Mouse (Mus musculus) frontal cortex, adult 2 months (tissue): ENCODE results near the gene Klrc3. TPM values are rescaled to one million over a fixed set of nuclear protein-coding genes. Genes with fewer than 3 reads are reported as not detected.
"Not testable (repeated sequence)": the region's sequence is repeated elsewhere in the genome, so short reads cannot be mapped to it uniquely, and the experiment has no call there.

Experiments used
- DNase-seq, 2 experiments: peaks; one replicate each; pipeline ENCODE4 v3.0.0; 2022; ENCODE audit warnings: low spot score in 1 of 2; ENCODE audit errors: extremely low spot score in 1 of 2
- polyA plus RNA-seq: library from polyadenylated mRNA; depleted of rRNA; stranded (reverse); fragments of >200 nt; gene quantifications from 2 replicates; pipeline ENCODE4 v1.2.3, GENCODE M21; 2012; rRNA removed

The Klrc3 gene
- not detected in 2 replicates for polyA plus RNA-seq

DNA sequence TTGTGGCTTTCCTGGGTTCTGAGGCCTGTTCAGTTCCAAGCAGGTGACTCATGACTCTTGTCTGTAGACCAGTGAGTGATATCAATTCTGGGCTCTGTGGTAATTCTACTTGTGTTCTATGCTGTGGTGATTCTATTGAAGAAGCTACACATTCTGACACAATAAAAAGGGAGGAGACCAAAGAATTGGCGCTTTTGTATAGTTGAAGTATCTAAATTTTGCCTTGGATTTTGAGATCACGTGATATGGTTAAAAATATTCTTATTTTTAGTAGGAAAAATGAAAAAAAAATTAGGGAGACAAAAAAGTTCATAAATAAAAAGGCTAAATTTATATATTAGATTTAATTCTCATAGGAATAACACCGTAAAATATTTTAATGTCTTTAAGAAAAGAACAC, at the start of gene Klrc3:
Gene Klrc3 (minus strand): TSS at position 101 of the 400 bp plus-strand sequence.
- DNase-seq, result not testable (repeated sequence)

DNA sequence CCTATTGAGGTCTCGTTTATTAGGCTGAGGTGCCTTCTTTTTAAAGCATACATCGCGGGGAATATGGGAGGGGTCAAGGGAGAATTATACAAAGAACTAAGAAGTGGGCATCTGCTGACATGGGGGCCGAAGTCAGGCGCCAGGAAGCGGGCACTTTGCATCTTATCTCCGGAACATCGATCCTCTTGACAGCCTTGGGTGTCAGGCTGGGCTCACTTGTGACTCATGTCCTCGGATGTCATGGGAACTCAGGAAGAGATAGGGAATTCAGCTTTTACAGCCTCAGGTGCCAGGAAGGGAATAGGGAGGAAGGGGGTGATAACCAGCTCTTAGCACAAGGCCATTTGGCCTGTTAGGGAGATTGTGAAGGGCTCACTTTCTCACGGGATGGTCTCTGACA, 48.3 kb upstream of the Klrc3 start:
- not testable (repeated sequence) for DNase-seq

DNA sequence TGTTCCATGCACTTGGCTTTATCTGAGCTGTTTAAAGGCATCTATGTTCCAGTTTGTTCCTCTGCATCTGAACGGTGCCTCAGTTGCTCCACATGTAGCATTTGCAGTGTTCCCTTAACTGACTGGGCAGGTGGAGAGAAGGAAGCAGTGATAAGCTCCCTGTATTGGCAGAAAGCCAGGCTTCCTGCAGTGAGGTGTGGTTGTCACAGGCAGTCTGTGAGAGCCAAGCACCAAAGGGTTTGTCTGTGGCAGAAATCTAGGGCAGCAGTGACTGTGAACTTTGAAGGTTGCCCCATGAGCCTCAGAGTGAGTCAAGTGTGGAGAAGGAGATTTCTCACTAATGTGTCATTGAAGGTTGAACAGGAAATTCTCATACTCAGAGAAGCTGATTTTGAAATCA, 37.2 kb upstream of the Klrc3 start:
- no peak for DNase-seq

DNA sequence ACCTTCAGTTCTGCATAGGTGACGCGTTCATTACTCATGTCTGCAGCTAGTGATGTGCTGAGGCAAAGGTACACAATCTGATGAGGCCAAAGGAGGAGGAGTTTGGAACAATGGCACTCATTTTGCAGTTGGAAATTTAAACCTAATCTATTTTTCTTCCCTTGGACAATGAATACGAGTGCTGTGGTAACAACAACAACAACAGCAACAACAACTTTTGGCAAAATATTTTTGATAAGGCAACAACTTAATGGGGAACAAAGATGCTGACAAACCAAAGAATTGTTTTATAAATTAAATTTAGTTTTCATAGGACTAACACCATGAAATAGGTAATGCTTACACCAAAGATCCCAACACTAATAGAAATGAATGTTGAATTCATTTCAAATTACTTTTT, 35.7 kb upstream of the Klrc3 start, which contains the start of gene Klrc1:
Gene Klrc1 (minus strand): TSS at position 101 of the 400 bp plus-strand sequence.
- no peak for DNase-seq

DNA sequence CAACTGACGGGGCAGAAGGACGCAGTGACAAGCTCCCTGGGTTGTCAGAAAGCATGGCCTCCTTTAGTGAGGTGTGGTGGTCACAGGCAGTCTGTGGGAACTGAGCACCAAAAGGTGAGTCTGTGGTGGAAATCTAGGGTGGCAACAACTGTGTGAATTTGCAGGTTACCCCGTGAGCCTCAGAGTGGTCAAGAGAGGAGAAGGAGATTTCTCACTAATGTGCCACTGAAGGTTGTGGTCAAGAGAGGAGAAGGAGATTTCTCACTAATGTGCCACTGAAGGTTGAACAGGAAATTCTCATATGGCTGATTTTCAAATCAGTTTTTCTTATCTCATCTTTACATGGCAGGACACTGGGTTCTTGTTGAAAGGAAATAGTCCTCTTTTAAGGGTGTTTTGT, 18.2 kb upstream of the Klrc3 start:
- not testable (repeated sequence) for DNase-seq

DNA sequence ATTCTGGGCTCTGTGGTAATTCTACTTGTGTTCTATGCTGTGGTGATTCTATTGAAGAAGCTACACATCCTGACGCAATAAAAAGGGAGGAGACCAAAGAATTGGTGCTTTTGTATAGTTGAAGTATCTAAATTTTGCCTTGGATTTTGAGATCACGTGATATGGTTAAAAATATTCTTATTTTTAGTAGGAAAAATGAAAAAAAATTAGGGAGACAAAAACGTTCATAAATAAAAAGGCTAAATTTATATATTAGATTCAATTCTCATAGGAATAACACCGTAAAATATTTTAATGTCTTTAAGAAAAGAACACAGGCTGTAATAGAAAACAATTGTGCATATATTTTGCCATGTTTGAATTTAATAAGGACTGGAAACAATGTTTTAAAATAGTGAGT, 17.5 kb upstream of the Klrc3 start, which contains the start of gene Klrc2:
Gene Klrc2 (minus strand): TSS at position 101 of the 400 bp plus-strand sequence.
- DNase-seq, result not testable (repeated sequence)

DNA sequence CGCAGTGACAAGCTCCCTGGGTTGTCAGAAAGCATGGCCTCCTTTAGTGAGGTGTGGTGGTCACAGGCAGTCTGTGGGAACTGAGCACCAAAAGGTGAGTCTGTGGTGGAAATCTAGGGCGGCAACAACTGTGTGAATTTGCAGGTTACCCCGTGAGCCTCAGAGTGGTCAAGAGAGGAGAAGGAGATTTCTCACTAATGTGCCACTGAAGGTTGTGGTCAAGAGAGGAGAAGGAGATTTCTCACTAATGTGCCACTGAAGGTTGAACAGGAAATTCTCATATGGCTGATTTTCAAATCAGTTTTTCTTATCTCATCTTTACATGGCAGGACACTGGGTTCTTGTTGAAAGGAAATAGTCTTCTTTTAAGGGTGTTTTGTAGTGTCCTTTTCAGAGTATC, 917 bp upstream of the Klrc3 start:
- not testable (repeated sequence) for DNase-seq

DNA sequence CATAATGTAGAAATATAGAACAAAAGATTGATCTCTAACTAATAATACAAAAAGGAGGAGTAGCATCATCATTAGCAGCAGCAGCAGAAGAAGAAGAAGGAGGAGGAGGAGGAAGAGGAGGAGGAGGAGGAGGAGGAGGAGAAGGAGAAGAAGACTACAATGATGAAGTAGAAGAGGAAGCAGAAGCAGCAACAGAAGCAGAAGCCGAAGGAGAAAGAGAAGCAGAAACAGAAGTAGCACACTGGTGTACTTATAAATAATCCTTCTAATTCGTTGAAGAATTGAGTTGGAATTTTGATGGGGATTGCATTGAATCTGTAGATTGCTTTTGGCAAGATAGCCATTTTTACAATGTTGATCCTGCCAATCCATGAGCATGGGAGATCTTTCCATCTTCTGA, 12.1 kb downstream of the Klrc3 start:
- not testable (repeated sequence) for DNase-seq

DNA sequence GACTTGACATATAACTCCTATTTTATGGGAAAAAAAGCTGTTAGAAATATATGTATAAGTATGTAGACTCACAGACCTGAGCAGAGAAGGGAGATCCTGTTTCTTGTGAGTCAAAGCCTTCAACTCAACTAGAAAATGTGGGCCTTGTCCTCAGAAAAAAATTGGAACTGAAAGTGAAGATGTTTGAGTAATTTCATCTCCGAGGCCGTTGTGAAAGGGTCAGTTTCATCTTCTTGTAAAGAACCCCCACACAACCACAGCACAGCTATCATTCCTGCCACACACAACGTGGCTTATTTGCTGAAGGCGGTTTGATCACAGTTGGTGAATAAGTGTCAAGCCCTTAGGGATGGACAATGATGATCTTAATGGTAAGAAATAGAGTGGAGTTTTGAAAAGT, 19.4 kb downstream of the Klrc3 start, which contains the start of gene Klrk1:
Gene Klrk1 (minus strand): TSS at position 130 of the 400 bp plus-strand sequence.
- DNase-seq, result no peak

DNA sequence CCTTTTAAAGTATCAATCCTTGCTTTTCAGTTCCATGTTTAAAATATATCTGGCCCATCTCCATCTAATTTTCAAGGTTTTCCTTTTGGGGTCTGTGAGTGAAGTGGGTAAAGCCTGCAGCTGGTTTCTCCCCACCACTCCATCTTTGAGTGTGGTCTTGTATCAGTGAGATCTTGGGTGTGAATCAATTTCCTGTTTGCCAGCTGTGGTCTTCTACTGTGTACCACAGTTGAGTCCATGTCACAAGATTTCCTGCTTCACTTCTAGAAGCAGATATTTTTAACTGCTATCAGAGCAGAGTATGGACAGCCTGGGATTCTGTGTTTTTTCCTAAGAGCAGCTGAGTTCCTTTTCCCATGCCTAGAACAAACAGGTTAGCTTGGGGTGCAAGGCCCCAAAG, 34.8 kb downstream of the Klrc3 start:
- no peak for DNase-seq

DNA sequence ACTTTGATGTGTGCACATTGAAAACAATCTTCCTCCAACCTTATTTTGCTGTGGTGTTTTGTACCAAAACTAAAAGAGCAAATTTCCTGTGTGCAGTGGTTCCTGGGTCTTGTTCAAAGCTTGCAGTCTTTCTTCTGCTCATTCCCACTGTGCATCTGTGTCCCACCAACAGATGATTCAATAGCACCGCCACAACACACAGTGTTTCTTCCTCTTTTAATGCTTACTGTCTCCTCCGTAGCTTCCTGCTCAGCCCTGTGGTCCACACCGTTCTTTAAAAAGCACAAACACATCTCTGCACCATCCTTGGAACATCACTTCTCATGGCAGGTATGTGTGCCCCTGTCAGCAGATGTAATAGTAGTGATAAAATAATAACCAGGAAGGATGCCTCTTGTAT, 51.6 kb downstream of the Klrc3 start, which contains the start of gene Klrd1:
Gene Klrd1 (plus strand): TSS at position 275 of the 400 bp plus-strand sequence.
- no peak for DNase-seq

Other genes starting within 250 kb of the Klrc3 start
- gene Clec1b, start 246.0 kb downstream of the Klrc3 start, polyA plus RNA-seq, result 0.15 TPM in 1 of 2 replicates, not detected in the other
- 0.11 TPM in 1 of 2 replicates, not detected in the other for gene Clec9a, start 234.5 kb downstream of the Klrc3 start, polyA plus RNA-seq
- 1.4 and 1.9 TPM in 2 replicates for gene Clec1a, start 191.3 kb downstream of the Klrc3 start, polyA plus RNA-seq
- 0.20 and 0.63 TPM in 2 replicates for gene Olr1, start 136.2 kb downstream of the Klrc3 start, polyA plus RNA-seq
- gene Tmem52b, start 130.8 kb downstream of the Klrc3 start, polyA plus RNA-seq, result not detected in 2 replicates
- 510 and 530 TPM in 2 replicates for gene Gabarapl1, start 110.2 kb downstream of the Klrc3 start, polyA plus RNA-seq
- gene Klre1, start 65.4 kb downstream of the Klrc3 start, polyA plus RNA-seq, result 0.38 and 0.53 TPM in 2 replicates
- 0.21 and 0.22 TPM in 2 replicates for gene Klrd1, start 51.6 kb downstream of the Klrc3 start, polyA plus RNA-seq
- gene Klrk1, start 19.5 kb downstream of the Klrc3 start, polyA plus RNA-seq, result 0.04 TPM in 1 of 2 replicates, not detected in the other
- gene Klrc2, start 17.4 kb upstream of the Klrc3 start, polyA plus RNA-seq, result not detected in 2 replicates
- gene Klrc1, start 35.6 kb upstream of the Klrc3 start, polyA plus RNA-seq, result not detected in 2 replicates
- not detected in 2 replicates for gene Klri1, start 73.8 kb upstream of the Klrc3 start, polyA plus RNA-seq
- 0.08 TPM in 1 of 2 replicates, not detected in the other for gene Klri2, start 97.1 kb upstream of the Klrc3 start, polyA plus RNA-seq
- gene Gm156, start 140.9 kb upstream of the Klrc3 start, polyA plus RNA-seq, result not detected in 2 replicates
- gene Gm17631, start 219.3 kb upstream of the Klrc3 start, polyA plus RNA-seq, result not detected in 2 replicates
- gene Klra17, start 233.3 kb upstream of the Klrc3 start, polyA plus RNA-seq, result not detected in 2 replicates